Mouse (Mus musculus) small intestine, adult 2 months (tissue): ENCODE measurements around the gene 1700001O22Rik.

ENCODE experiments used
- CTCF ChIP-seq: fragments of 200-500 bp; IDR thresholded peaks from 2 replicates; pipeline ENCODE4 v1.5.1; 2012; ENCODE audit warnings: low read depth, mild to moderate bottlenecking, control low read depth, inconsistent platforms, low read length, moderate library complexity, mixed read lengths; ENCODE audit not compliant: insufficient replicate concordance, insufficient read length; ENCODE audit errors: extremely low read depth
- POLR2A ChIP-seq: fragments of 200-500 bp; IDR thresholded peaks from 2 replicates; pipeline ENCODE4 v1.6.1; 2012; ENCODE audit warnings: low read depth, mild to moderate bottlenecking, control low read depth, inconsistent platforms, low read length, moderate library complexity

GRCm38 (mm10) chr2:30771368-30771805, 32.1 kb downstream of the 1700001O22Rik start:
- TF ChIP-seq CTCF = no peak
- no peak for TF ChIP-seq POLR2A
